Mouse (Mus musculus) hindbrain, embryonic 13.5 days (tissue): ENCODE data around the gene Cabp4. TPM values are rescaled to one million over a fixed set of nuclear protein-coding genes. Genes with fewer than 3 reads are reported as not detected.
A peak's percentile ranks its signal among the peaks of the same experiment; 100 is the strongest.

Source experiments
- ATAC-seq: fragments of 200-750 bp; cut with Nextera tagmentation; 2 replicates; pipeline ENCODE4 v1.8.0; 2017; ENCODE audit warnings: moderate TSS enrichment; ENCODE audit not compliant: low FRiP score
- H3K27ac ChIP-seq: fragments of 300-500 bp; sonication (generic); 2 replicates; pipeline ENCODE4 v1.5.1; 2015; ENCODE audit warnings: inconsistent platforms, mild to moderate bottlenecking, moderate library complexity
- H3K27me3 ChIP-seq: fragments of 300-500 bp; sonication (generic); 2 replicates; pipeline ENCODE4 v1.6.1; 2015; ENCODE audit warnings: mild to moderate bottlenecking, inconsistent platforms
- H3K36me3 ChIP-seq: fragments of 300-500 bp; sonication (generic); 2 replicates; pipeline ENCODE4 v1.6.1; 2015; ENCODE audit warnings: mild to moderate bottlenecking, inconsistent platforms
- H3K4me1 ChIP-seq: fragments of 300-500 bp; sonication (generic); replicated peaks from 2 replicates; pipeline ENCODE4 v1.6.1; 2015; ENCODE audit warnings: inconsistent platforms
- H3K4me2 ChIP-seq: fragments of 300-500 bp; sonication (generic); 2 replicates; pipeline ENCODE4 v1.6.1; 2015; ENCODE audit warnings: inconsistent platforms, mild to moderate bottlenecking, moderate library complexity
- H3K4me3 ChIP-seq: fragments of 300-500 bp; sonication (generic); 2 replicates; pipeline ENCODE4 v1.5.1; 2015; ENCODE audit warnings: mild to moderate bottlenecking, inconsistent platforms
- H3K9ac ChIP-seq: fragments of 300-500 bp; sonication (generic); 2 replicates; pipeline ENCODE4 v1.6.1; 2015; ENCODE audit warnings: mild to moderate bottlenecking, inconsistent platforms
- H3K9me3 ChIP-seq: fragments of 300-500 bp; sonication (generic); 2 replicates; pipeline ENCODE4 v1.6.1; 2016; ENCODE audit warnings: inconsistent platforms
- WGBS: fragments of 180-500 bp; shearing (Covaris S2); methylation state at CpG from one replicate; pipeline ENCODE4 v1.1.7; 2015; 5-methylcytosine and 5-hydroxymethylcytosine counted together
- polyA plus RNA-seq: library from polyadenylated mRNA; unstranded; fragments of >200 nt; fragmentation: Nextera tagmentation; extraction: Ambion mirVana; gene quantifications from 2 replicates; pipeline ENCODE4 v1.2.1, GENCODE M21; 2015

Cabp4 gene
- polyA plus RNA-seq, 1 experiment from 2014 or later = 0.29 TPM

- Histone ChIP-seq H3K27ac (no peak overlapping the region), H3K9me3 (no peaks in the 10 kb centered on the region), H3K36me3 (peaks cover 44% of the 10 kb centered on the region), H3K9ac (peak overlapping the region; percentile 94; the same call in 1 of the 2 replicates), H3K4me3 (no peak overlapping the region), H3K27me3 (no peaks in the 10 kb centered on the region), H3K4me2 (no peak overlapping the region), H3K4me1 (peaks cover 30% of the 10 kb centered on the region)
- WGBS = 89% methylated on average over 22 of the region's 22 CpGs
- ATAC-seq = no peak
These were observed 7.0 kb upstream of the Cabp4 start for GRCm38 (mm10) chr19:4150567-4151487.

GRCm38 (mm10) chr19:4149764-4150461 lies 6.1 kb upstream of the Cabp4 start:
- Histone ChIP-seq H3K9ac (peak overlapping the region; percentile 94), H3K4me2 (peak overlapping the region; percentile 93), H3K27me3 (no peaks in the 10 kb centered on the region), H3K27ac (no peak overlapping the region), H3K4me1 (peaks cover 30% of the 10 kb centered on the region), H3K9me3 (no peaks in the 10 kb centered on the region), H3K36me3 (peaks cover 37% of the 10 kb centered on the region), H3K4me3 (peak overlapping the region; percentile 85)
- WGBS = 93% methylated on average over 17 of the region's 17 CpGs
- no peak for ATAC-seq

- Histone ChIP-seq H3K27ac (no peak overlapping the region), H3K9me3 (no peaks in the 10 kb centered on the region), H3K27me3 (no peaks in the 10 kb centered on the region), H3K4me3 (peak overlapping the region; percentile 85), H3K36me3 (peaks cover 37% of the 10 kb centered on the region), H3K4me1 (peaks cover 30% of the 10 kb centered on the region), H3K9ac (peak overlapping the region; percentile 94), H3K4me2 (peak overlapping the region; percentile 93)
- WGBS = 91% methylated on average over 11 of the region's 11 CpGs
- no peak for ATAC-seq
These were observed 5.5 kb upstream of the Cabp4 start for GRCm38 (mm10) chr19:4149283-4149682.

GRCm38 (mm10) chr19:4148819-4149218 lies 5.0 kb upstream of the Cabp4 start:
- peak; percentile 37; the same call in 1 of the 2 replicates for ATAC-seq
- Histone ChIP-seq H3K4me3 (peak overlapping the region; percentile 85), H3K4me2 (peak overlapping the region; percentile 93), H3K27me3 (no peaks in the 10 kb centered on the region), H3K9me3 (no peaks in the 10 kb centered on the region), H3K27ac (peak overlapping the region; percentile 85), H3K4me1 (peaks cover 30% of the 10 kb centered on the region), H3K36me3 (peaks cover 37% of the 10 kb centered on the region), H3K9ac (peak overlapping the region; percentile 94)
- 6% methylated on average over 8 of the region's 8 CpGs for WGBS

GRCm38 (mm10) chr19:4148491-4148806 lies 4.6 kb upstream of the Cabp4 start, which contains the start of gene Coro1b:
Gene Coro1b, plus strand, starts transcription at chr19:4148619.
- peak; percentile 93 for ATAC-seq
- H3K27ac ChIP-seq = peak within 1 kb of the TSS; percentile 85
- peaks cover 34% of the 10 kb centered on the region for H3K36me3 ChIP-seq
- WGBS = 0% methylated on average over 33 of the region's 33 CpGs
- H3K9me3 ChIP-seq = no peaks in the 10 kb centered on the region
- no peaks in the 10 kb centered on the region for H3K27me3 ChIP-seq
- H3K9ac ChIP-seq = peak within 1 kb of the TSS; percentile 94
- H3K4me2 ChIP-seq = peak within 1 kb of the TSS; percentile 93
- H3K4me1 ChIP-seq = peaks cover 30% of the 10 kb centered on the region
- peak within 1 kb of the TSS; percentile 85 for H3K4me3 ChIP-seq

- H3K36me3 ChIP-seq = peaks cover 29% of the 10 kb centered on the region
- 33% methylated on average over 9 of the region's 9 CpGs for WGBS
- H3K9me3 ChIP-seq = no peaks in the 10 kb centered on the region
- peak overlapping the region; percentile 93 for H3K4me2 ChIP-seq
- H3K4me3 ChIP-seq = peak overlapping the region; percentile 85
- peak overlapping the region; percentile 94 for H3K9ac ChIP-seq
- no peak for ATAC-seq
- peak overlapping the region; percentile 46 for H3K27ac ChIP-seq
- H3K4me1 ChIP-seq = peaks cover 30% of the 10 kb centered on the region
- no peaks in the 10 kb centered on the region for H3K27me3 ChIP-seq
These were observed 4.1 kb upstream of the Cabp4 start for GRCm38 (mm10) chr19:4147782-4148490.

- Histone ChIP-seq H3K9ac (no peak overlapping the region), H3K4me3 (no peak overlapping the region), H3K4me1 (peaks cover 30% of the 10 kb centered on the region), H3K9me3 (no peaks in the 10 kb centered on the region), H3K27me3 (no peaks in the 10 kb centered on the region), H3K36me3 (peaks cover 21% of the 10 kb centered on the region), H3K4me2 (no peak overlapping the region), H3K27ac (no peak overlapping the region)
- WGBS = 40% methylated on average over 3 of the region's 3 CpGs
- no peak for ATAC-seq
These were observed 3.2 kb upstream of the Cabp4 start for GRCm38 (mm10) chr19:4147022-4147405.

- H3K9me3 ChIP-seq = no peaks in the 10 kb centered on the region
- no peak overlapping the region for H3K9ac ChIP-seq
- no peak overlapping the region for H3K27ac ChIP-seq
- H3K4me3 ChIP-seq = no peak overlapping the region
- H3K4me1 ChIP-seq = peaks cover 30% of the 10 kb centered on the region
- no peaks in the 10 kb centered on the region for H3K27me3 ChIP-seq
- WGBS = 65% methylated on average over 12 of the region's 12 CpGs
- H3K36me3 ChIP-seq = peaks cover 17% of the 10 kb centered on the region
- no peak overlapping the region for H3K4me2 ChIP-seq
- ATAC-seq = no peak
These were observed 2.7 kb upstream of the Cabp4 start for GRCm38 (mm10) chr19:4146366-4147021.

- no peak for ATAC-seq
- Histone ChIP-seq H3K9me3 (no peaks in the 10 kb centered on the region), H3K36me3 (peaks cover 12% of the 10 kb centered on the region), H3K9ac (no peak overlapping the region), H3K4me3 (no peak overlapping the region), H3K27ac (no peak overlapping the region), H3K4me1 (peaks cover 30% of the 10 kb centered on the region), H3K4me2 (no peak overlapping the region), H3K27me3 (no peaks in the 10 kb centered on the region)
- 88% methylated on average over 5 of the region's 5 CpGs for WGBS
These were observed 2.1 kb upstream of the Cabp4 start for GRCm38 (mm10) chr19:4145936-4146335.

GRCm38 (mm10) chr19:4144550-4145498 lies 991 bp upstream of the Cabp4 start:
- WGBS = 86% methylated on average over 16 of the region's 16 CpGs
- no peak overlapping the region for H3K27ac ChIP-seq

More at GRCm38 (mm10) chr19:4144550-4145498, 991 bp upstream of the Cabp4 start:
- no peak for ATAC-seq
- Histone ChIP-seq H3K27me3 (no peaks in the 10 kb centered on the region), H3K4me1 (peaks cover 21% of the 10 kb centered on the region), H3K36me3 (peaks cover under 1% of the 10 kb centered on the region; the same call in 1 of the 2 replicates), H3K4me3 (no peak overlapping the region), H3K9ac (no peak overlapping the region), H3K9me3 (no peaks in the 10 kb centered on the region), H3K4me2 (no peak overlapping the region)
